Mouse (Mus musculus): ENCODE data around the gene Tmco2. TPM values are rescaled to one million over a fixed set of nuclear protein-coding genes. Genes with fewer than 3 reads are reported as not detected.
A peak's percentile ranks its signal among the peaks of the same experiment; 100 is the strongest.
"Not testable (repeated sequence)": the region's sequence is repeated elsewhere in the genome, so short reads cannot be mapped to it uniquely, and the experiment has no call there.

Gene Tmco2
- not detected for total RNA-seq (2021)
- long read RNA-seq, experiment 1 = 0 reads
- long read RNA-seq, experiment 2 = 0 reads

DNA sequence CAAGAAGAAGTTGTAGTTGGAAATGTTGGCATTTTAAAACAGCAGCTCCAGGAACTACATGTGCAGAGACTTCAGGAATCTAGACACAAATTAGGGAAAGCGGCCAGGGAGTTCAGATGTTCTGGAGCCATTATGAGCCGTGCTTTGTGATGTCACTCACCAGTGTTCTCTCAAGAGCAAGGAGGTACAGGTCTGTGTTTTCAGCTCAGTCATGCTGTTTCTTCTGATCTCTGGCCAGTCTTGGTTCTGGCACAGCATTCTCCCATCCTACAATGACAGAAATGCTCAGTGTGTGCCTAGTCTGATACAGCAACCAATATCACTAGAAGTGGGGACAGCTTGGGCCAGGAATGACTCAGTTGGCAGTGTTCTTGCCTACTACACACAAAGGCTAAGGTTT, at the start of gene Tmco2:
TSS of gene Tmco2 (minus strand) at position 101 of the 400 bp plus-strand sequence.
- intact Hi-C loops (cut with DNase I) = no loop called here
- no peak for DNase-seq

DNA sequence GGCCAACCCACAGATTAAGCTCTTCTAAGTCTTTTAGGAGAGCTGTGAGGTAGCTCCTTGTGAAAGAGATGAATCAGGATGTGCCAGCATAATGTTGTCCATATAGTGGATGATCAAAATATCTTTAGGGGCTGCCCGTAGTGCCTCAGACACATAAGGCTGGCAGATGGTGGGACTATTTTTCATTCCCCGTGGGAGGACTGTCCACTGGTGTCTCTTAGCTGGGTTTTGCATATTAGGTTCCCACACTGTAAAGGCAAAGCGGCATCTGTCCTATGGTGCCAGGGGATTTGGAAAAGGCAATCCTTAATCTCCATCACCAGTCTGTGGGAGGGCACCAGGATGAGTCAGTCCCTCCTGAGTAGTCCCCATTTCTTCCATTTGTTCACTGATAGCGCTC, 5.7 kb downstream of the Tmco2 start:
- intact Hi-C loops (cut with DNase I) = no loop called here
- DNase-seq = no peak

DNA sequence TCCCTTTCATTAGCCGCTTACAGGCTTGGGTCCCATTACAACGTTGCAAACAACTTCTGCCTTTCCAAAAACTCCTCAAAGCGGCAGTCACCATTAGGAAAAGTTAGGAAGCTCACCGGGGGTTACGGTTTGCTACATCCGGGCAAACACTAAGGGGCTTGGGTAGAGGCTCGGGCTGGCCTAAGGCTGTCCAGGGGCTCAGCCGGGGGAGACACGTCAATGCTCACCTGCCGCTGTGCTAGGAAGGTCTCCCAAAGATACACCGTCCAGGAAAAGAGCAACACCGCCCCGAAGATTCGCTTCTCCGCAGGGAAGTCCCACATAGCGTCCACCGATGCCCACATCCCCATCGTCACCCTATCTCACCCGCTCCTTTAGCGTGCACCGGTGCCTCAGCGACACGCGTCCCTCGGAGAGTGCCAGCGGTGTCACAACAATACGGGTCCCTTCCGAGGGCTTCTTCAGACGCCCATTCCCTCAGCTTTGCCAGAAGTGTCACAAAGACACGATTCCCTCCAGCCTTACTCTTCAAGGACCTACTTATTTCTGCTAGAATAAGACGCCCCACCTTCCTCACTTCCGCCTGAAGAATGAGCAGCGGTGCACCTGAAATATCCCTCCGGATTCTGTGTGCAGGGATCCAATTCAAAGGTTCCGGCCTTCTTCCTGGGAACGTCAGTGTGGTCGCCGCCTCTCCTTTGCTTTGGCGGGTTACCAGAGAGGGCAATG, 11.2 kb downstream of the Tmco2 start, which contains the start of gene Zmpste24:
TSS of gene Zmpste24 (minus strand) at position 592 of the 729 bp plus-strand sequence.
- intact Hi-C loops (cut with DNase I) = loop anchor here (10.0 kb wide), 1 partner anchor 117 kb away; the partner anchor contains the start of gene Rlf
- DNase-seq = peak; percentile 75 to 88

DNA sequence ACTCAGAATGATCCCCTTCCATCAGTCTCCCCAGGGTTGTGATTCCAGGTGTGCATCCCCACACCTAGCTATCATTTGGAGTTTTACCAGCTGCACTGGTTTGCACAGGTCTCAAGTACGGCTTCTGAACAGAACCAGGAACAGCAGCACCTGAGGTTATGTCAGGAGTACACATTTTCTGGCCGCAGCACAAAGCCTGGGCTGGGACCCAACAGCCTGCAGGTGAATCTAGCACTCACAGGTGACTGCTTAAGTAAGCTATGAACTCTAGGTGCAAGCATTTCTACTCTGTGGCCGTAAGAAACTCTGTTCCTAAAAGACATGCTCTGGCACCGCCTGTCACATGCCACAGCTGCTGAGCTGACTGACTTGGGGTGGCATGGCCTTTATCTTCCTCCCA, 18.8 kb downstream of the Tmco2 start:
- DNase-seq = no peak
- intact Hi-C loops (cut with DNase I) = loop anchor here (10.0 kb wide), 1 partner anchor 125 kb away; the partner anchor contains the start of gene Rlf

DNA sequence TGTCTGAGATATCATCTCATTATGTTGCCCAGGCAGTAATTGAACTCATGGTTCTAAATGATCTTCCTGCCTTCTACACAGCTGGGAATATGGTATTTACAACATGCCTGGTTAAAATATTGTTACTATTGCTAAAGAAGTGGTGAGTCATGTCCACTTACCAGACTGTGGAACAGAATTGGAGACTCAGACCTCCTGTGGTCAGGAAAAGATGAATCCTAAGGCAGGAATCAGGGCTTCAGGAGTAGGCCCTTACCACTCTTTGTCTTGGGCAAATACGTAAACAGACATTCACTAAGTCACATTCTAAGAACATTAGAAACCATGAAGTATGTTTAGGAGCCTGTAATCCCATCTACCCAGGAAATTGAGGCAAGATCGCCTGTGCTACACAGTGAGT, 20.3 kb downstream of the Tmco2 start:
- DNase-seq = no peak
- intact Hi-C loops (cut with DNase I) = no loop called here

DNA sequence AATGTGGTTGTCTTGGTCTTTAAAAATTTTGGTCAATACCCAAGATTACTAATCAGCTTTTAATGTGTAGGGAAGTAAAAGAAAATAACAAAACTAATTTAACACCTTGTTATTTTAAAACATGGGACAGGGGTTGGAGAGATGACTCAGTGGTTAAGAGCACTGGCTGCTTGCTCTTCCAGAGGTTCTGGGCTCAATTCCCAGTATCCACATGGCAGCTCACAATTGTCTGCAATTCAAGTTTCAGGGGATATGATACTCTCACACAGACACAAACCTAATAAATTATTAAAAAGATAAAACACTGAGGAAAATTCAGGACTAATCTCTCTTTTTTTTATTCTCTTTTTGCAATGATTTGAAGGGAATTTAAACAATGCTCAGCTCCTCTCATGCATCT, 24.5 kb downstream of the Tmco2 start:
- intact Hi-C loops (cut with DNase I) = no loop called here
- DNase-seq = no peak

DNA sequence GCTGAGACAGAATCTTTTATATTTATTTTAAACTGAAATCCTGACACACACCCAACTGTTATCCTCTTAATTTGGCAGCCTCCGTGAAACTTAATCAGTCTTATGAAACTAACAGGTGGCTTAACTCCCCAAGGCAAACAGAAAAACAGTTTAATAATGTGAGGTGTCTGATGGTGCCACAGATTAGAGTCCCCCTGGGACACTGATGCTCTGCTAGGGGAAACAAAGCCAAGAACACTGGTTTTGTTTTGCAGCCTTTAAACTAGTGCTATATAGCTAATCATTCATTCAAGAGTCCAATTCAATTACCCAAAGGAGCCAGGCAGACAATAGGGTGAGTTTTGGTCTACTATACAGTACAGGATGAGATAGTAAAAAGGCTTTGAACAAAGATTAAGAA, 28.6 kb downstream of the Tmco2 start:
- intact Hi-C loops (cut with DNase I) = no loop called here
- no peak for DNase-seq

DNA sequence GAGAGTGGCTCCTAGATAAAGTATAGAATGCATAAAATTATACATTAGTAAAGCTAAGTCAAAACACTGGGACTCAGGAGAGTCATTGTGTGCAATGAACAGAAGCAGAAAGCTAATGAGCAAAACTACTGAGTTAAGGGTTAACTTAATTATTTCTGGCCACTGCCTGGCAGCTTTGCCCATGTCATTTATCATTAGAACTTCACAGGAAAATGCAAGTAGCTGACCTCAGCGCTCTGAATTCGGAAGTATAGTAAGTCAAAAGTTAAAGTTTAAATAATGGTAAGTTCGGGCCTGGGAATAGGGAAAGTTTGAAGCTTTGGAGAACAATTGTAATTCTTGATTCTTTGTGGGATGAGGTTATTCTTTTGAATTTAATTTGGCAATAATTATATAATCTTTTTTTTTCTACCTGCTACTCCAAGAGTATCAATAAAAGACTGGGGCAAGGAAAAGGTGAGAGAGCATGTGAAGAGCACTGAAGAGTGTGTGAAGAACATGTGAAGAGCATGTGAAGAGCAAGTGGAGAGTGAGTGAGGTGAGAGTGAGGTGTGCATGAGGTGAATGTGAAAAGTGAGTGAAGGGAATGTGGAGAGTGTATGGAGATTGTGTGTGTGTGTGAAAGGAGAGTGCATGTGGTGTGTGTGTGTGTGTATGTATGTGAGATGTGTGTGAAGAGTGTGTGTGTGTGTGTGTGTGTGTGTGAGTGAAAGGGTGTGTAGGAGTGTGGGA, 30.9 kb downstream of the Tmco2 start:
- intact Hi-C loops (cut with DNase I) = no loop called here
- no peak for DNase-seq

DNA sequence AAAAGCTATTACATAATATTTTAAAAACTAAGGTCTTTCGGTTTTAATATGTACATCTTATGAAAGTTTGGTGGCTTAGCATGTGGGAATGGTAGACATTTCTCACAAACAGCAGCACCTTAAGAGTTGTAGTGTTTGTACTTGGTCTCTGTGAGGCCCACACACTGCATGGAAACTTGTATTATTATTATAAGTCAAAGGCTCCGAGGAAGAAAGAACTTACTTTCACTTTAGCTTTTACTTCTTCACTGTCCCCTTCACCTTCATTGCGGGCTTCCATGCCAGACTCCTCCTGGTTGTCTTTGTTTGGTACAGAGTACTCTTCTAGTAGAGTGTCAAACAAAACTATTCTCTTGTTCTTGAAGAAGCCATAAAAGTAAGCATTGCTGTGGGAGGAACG, 34.8 kb downstream of the Tmco2 start:
- no peak for DNase-seq
- intact Hi-C loops (cut with DNase I) = no loop called here

DNA sequence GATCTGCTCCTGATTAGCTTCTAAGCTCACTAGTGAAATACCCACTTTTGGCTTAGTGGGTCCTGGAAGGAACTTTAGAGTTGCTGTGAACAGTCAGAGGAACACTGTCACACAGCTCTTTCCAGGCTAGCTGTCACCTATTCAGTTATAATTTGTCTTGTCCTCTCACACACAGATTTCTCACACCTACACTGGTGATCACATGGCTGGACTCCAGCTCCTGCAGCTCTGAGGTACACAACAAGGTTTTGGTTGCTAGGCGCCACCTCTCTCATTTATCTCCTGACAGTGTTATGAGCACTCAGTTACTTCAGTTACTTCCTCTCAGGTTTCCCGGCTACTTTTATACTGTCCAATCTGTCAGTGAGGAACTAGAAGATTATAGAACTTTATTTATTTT, 43.7 kb downstream of the Tmco2 start:
- intact Hi-C loops (cut with DNase I) = no loop called here
- DNase-seq = no peak

DNA sequence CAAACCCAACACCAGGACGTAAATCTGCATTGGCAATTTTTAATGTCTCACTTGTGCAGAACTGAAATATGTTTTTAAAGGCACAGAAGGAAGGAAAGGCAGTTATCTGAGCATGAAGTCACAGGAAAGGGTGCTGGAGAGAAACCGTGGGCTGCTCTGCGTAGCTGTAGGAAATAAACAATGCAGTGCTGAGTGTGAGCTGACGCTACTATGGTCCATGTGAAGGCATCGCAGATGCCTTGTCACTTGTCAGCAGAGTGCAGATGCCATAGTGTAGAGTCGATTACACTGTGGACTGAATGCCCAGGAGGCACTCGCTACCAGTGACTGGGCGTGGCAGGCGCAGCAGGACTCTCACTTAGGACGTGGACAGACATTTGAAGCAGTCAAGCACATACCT, 49.8 kb downstream of the Tmco2 start:
- DNase-seq; intact Hi-C loops (cut with DNase I): not testable (repeated sequence)

DNA sequence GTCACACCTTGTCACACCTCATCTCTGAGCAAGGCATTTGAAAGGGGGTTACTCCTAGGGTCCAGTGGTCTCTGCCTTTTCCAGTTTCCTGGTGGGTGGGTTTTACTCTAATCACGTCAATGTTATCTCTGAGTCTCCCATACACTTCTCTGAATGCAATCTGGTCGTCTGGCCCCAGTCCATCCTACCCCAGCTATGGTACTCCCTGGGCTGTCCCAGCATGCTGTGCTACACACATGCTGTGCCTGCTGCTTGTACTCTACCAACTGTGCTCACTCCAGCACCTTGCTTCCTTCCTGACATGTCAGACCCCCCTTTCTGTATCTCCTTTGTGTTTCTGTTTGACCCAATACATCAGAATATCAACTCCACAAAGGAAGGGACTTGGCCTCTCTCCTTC, 52.0 kb downstream of the Tmco2 start:
- no peak for DNase-seq
- intact Hi-C loops (cut with DNase I) = no loop called here

DNA sequence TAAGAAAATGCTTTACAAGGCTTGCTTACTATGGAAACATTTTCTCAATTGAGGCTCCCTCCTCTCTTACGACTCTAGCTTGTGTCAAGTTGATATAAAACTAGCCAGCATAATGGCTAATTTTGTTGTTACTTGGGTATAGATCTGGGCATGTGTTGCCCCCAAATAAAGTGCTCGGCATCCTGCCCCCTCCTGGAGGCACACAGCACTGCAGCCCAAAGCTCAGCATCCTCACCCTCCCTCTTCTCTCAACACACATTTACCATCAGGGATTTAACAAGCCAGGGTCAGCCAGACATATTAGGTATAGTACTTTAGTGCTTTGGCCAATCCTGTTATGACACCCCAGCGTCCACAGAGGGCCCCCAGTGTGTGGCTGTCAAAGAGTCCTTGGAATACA, 52.7 kb downstream of the Tmco2 start:
- DNase-seq = peak in 1 of 2 experiments; percentile 15
- intact Hi-C loops (cut with DNase I) = no loop called here

Other genes starting within 250 kb of the Tmco2 start
- 1 to 10 TPM; 3.6 to 3.9 TPM for gene Exo5, start 184.2 kb downstream of the Tmco2 start, total RNA-seq (2021)
- gene Zfp69, start 157.5 kb downstream of the Tmco2 start, total RNA-seq (2021) = 1 to 10 TPM; 1.6 to 1.9 TPM
- gene Smap2, start 92.0 kb downstream of the Tmco2 start, total RNA-seq (2021) = 10 to 100 TPM; 33.0 to 33.1 TPM
- gene Col9a2, start 69.8 kb downstream of the Tmco2 start, total RNA-seq (2021) = under 1 TPM; 0.39 to 0.81 TPM
- gene Zmpste24, start 11.0 kb downstream of the Tmco2 start, total RNA-seq (2021) = 10 to 100 TPM; 19.9 to 22.1 TPM
- 10 to 100 TPM; 15.6 to 16.9 TPM for gene Rlf, start 105.9 kb upstream of the Tmco2 start, total RNA-seq (2021)
- gene Gm12888, start 215.7 kb upstream of the Tmco2 start, total RNA-seq (2021) = not detected

Measured in heart, postnatal 14 days (tissue).